Mouse (Mus musculus): ENCODE data around the gene Gm45208. TPM values are rescaled to one million over a fixed set of nuclear protein-coding genes. Genes with fewer than 3 reads are reported as not detected.

Gene Gm45208
- polyA plus RNA-seq, 1 experiment, result 0.22 TPM

DNA sequence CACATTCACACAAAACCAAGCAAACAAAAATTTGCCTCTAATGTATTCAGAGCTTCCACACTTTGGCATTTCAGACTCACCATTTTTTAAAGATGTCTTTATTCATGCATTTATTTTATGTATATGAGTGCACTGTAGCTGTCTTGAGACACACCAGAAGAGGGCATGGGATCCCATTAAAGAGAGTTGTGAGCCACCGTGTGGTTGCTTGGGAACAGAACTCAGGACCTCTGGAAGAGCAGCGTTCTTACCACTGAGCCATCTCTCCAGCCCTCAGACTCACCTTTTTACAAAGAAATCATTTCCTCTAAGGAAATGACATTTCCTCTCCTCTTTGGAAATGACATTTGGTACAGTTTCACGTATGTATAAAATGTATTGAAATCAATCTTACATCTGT lies 43.1 kb upstream of the Gm45208 start:
- H3ac ChIP-seq (ENCODE audit: control insufficient read depth, insufficient read length, low read depth), result no peak overlapping the region
- TF ChIP-seq MYOD1 (IDR thresholded peaks at IDR 0.05; ENCODE audit: control insufficient read depth, insufficient read length, low read depth) (no peak), MAX (IDR thresholded peaks at IDR 0.05) (no peak), MYOG (IDR thresholded peaks at IDR 0.05; ENCODE audit: control insufficient read depth, extremely low read depth, insufficient read length) (no peak), USF1 (IDR thresholded peaks at IDR 0.05; ENCODE audit: low read depth) (no peak), CTCF (IDR thresholded peaks at IDR 0.05; ENCODE audit: control insufficient read depth, insufficient read depth, insufficient read length) (no peak), CEBPB (IDR thresholded peaks at IDR 0.05; ENCODE audit: low read depth) (no peak), FOSL1 (IDR thresholded peaks at IDR 0.05; ENCODE audit: insufficient read depth, low read length, poor library complexity, severe bottlenecking) (no peak)
- no peak overlapping the region for H3K4me3 ChIP-seq (ENCODE audit: insufficient read depth, poor library complexity, severe bottlenecking)
- no peaks in the 10 kb centered on the region for H3K27me3 ChIP-seq (ENCODE audit: control insufficient read depth, insufficient read depth, insufficient read length)
- no peaks in the 10 kb centered on the region for H3K79me3 ChIP-seq (ENCODE audit: low read depth)
- H3K79me2 ChIP-seq (ENCODE audit: control insufficient read depth, insufficient read depth), result no peaks in the 10 kb centered on the region
- no peaks in the 10 kb centered on the region for H3K36me3 ChIP-seq (ENCODE audit: control insufficient read depth, insufficient read depth)

DNA sequence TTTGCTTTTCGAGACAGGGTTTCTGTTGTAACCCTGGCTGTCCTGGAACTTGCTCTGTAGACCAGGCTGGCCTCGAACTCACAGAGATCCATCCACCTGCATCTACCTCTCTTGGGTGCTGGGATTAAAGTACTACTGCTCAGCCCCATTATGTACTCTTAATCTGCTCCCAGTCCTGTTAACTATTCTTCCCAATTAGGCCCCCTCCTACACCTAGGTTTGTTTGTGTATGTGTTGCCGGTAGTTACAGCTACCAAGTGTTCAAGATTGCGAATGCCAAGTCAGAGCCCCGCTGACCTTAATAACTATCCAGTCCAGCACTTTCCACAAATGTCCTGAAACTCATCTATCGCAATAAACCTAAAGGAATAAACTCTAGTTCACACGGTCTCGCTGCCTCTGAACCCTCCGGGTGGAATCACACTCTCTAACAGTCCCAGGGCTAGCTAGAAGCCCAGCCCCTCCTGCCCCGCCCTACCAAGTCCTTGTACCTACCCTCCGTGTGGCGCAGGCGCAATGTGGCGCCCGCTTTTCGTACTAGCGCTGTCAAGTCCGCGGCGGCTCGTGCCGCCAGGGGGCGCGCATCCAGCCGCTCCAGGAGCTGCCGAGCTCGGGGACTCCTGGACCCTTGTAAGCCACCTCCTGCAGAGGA lies 42.5 kb upstream of the Gm45208 start:
- no peaks in the 10 kb centered on the region for H3K79me3 ChIP-seq (ENCODE audit: low read depth)
- H3K4me3 ChIP-seq (ENCODE audit: insufficient read depth, poor library complexity, severe bottlenecking), result no peak overlapping the region
- TF ChIP-seq CTCF (IDR thresholded peaks at IDR 0.05; ENCODE audit: control insufficient read depth, insufficient read depth, insufficient read length), result peak; percentile 76
- no peak for TF ChIP-seq USF1 (IDR thresholded peaks at IDR 0.05; ENCODE audit: low read depth)
- no peaks in the 10 kb centered on the region for H3K36me3 ChIP-seq (ENCODE audit: control insufficient read depth, insufficient read depth)
- peak overlapping the region; percentile 12 for H3ac ChIP-seq (ENCODE audit: control insufficient read depth, insufficient read length, low read depth)
- no peaks in the 10 kb centered on the region for H3K79me2 ChIP-seq (ENCODE audit: control insufficient read depth, insufficient read depth)
- no peaks in the 10 kb centered on the region for H3K27me3 ChIP-seq (ENCODE audit: control insufficient read depth, insufficient read depth, insufficient read length)

DNA sequence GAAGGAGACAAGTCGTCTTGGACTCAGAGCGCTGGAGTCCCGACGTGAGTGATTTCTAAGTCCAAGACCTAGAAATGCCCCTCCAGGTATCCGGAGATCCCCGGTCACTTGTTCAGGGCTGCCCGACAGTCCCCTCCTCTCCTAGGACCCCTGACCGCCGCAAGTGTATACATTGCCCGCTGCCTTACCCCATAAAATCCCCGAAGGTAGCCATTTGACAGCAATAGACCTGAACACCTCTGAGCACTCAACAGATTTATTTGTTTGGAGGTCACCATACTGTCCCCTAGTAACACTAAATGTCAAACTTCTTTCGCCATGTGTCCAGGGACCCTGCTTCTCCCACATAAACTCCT lies 42.0 kb upstream of the Gm45208 start:
- H3K4me3 ChIP-seq (ENCODE audit: insufficient read depth, poor library complexity, severe bottlenecking), result peak overlapping the region; percentile 11
- H3K36me3 ChIP-seq (ENCODE audit: control insufficient read depth, insufficient read depth), result no peaks in the 10 kb centered on the region
- no peak for TF ChIP-seq USF1 (IDR thresholded peaks at IDR 0.05; ENCODE audit: low read depth)
- H3K79me2 ChIP-seq (ENCODE audit: control insufficient read depth, insufficient read depth), result no peaks in the 10 kb centered on the region
- no peak overlapping the region for H3ac ChIP-seq (ENCODE audit: control insufficient read depth, insufficient read length, low read depth)
- no peaks in the 10 kb centered on the region for H3K79me3 ChIP-seq (ENCODE audit: low read depth)
- no peaks in the 10 kb centered on the region for H3K27me3 ChIP-seq (ENCODE audit: control insufficient read depth, insufficient read depth, insufficient read length)

DNA sequence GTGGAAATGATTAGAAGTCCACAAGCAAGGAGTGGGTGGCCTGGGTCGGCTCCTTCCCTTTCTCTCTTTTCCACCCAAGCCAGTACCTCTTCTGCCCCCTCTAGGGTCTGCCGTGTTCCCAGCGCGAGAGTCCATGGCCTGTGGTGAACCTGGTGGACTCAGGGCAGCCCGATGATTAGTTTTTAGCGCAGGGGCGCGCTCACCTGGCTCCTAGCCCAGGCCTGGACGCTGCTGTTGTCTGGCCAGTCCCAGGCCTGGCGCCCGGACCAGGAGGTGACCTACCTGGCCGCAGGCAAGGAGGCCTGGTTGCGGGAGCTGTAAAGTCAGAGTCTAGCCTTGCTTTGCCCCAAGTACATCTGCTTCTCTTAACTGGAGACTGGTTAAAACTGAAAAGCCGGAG lies 41.2 kb upstream of the Gm45208 start, which contains the start of gene Magix:
Magix (minus strand) TSS at position 388 of the 400 bp plus-strand sequence.
- Histone ChIP-seq H3K79me3 (ENCODE audit: low read depth) (no peaks in the 10 kb centered on the region), H3K36me3 (ENCODE audit: control insufficient read depth, insufficient read depth) (no peaks in the 10 kb centered on the region), H3K4me3 (ENCODE audit: insufficient read depth, poor library complexity, severe bottlenecking) (peak within 1 kb of the TSS; percentile 11), H3K27me3 (ENCODE audit: control insufficient read depth, insufficient read depth, insufficient read length) (no peaks in the 10 kb centered on the region), H3K79me2 (ENCODE audit: control insufficient read depth, insufficient read depth) (no peaks in the 10 kb centered on the region), H3ac (ENCODE audit: control insufficient read depth, insufficient read length, low read depth) (no peak within 1 kb of the TSS)
- no peak for TF ChIP-seq MYOD1 (IDR thresholded peaks at IDR 0.05; ENCODE audit: control insufficient read depth, insufficient read length, low read depth)
- no peak for TF ChIP-seq USF1 (IDR thresholded peaks at IDR 0.05; ENCODE audit: low read depth)
- TF ChIP-seq CTCF (IDR thresholded peaks at IDR 0.05; ENCODE audit: control insufficient read depth, insufficient read depth, insufficient read length), result no peak
- TF ChIP-seq CEBPB (IDR thresholded peaks at IDR 0.05; ENCODE audit: low read depth), result no peak
- no peak for TF ChIP-seq MAX (IDR thresholded peaks at IDR 0.05)
- no peak for TF ChIP-seq MYOG (IDR thresholded peaks at IDR 0.05; ENCODE audit: control insufficient read depth, extremely low read depth, insufficient read length)
- no peak for TF ChIP-seq FOSL1 (IDR thresholded peaks at IDR 0.05; ENCODE audit: insufficient read depth, low read length, poor library complexity, severe bottlenecking)

DNA sequence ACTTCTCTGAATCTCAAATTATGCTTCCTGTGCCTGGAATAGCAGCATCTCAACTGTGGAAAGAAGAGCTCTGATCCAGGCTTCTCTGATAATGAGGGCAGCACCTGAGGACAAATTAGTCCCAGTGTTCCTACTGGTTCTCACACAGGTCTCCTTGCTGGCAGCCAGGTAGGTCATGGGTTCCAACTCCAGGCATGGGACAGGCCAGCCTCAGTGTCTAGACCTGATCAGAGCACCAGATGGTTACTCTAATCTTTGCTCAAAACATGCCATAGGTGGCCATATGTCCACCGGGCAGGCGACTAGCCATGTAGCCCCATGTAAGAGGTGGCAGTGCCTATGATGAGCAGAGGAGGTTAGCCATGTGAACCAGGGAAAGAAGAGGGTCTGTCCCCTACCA lies 33.7 kb upstream of the Gm45208 start:
- no peaks in the 10 kb centered on the region for H3K79me2 ChIP-seq (ENCODE audit: control insufficient read depth, insufficient read depth)
- H3K36me3 ChIP-seq (ENCODE audit: control insufficient read depth, insufficient read depth), result no peaks in the 10 kb centered on the region
- H3K4me3 ChIP-seq (ENCODE audit: insufficient read depth, poor library complexity, severe bottlenecking), result no peak overlapping the region
- TF ChIP-seq MAX (IDR thresholded peaks at IDR 0.05) (no peak), MYOD1 (IDR thresholded peaks at IDR 0.05; ENCODE audit: control insufficient read depth, insufficient read length, low read depth) (no peak)
- no peak overlapping the region for H3ac ChIP-seq (ENCODE audit: control insufficient read depth, insufficient read length, low read depth)
- peaks cover 4% of the 10 kb centered on the region for H3K27me3 ChIP-seq (ENCODE audit: control insufficient read depth, insufficient read depth, insufficient read length)
- no peaks in the 10 kb centered on the region for H3K79me3 ChIP-seq (ENCODE audit: low read depth)

DNA sequence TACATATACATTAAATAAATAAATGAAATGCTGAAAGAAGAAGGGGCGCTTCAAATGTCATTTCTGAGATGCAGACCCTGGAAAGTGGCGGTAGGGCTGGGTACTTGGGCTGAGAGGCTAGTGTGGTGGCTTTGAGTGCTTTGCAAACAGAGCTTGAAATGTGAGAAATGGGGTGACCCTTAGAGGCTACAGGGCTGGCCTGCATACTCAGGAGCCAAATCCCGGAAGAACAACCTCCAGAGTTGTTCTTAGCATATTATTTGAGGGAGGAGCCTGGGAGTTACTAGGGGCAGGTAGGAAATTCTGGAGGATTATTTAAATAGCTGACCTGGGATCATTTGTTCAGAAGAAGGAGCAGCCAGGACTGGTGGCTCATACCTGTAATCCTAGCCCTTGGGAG lies 31.6 kb upstream of the Gm45208 start:
- H3K79me2 ChIP-seq (ENCODE audit: control insufficient read depth, insufficient read depth), result no peaks in the 10 kb centered on the region
- no peaks in the 10 kb centered on the region for H3K79me3 ChIP-seq (ENCODE audit: low read depth)
- TF ChIP-seq CEBPB (IDR thresholded peaks at IDR 0.05; ENCODE audit: low read depth) (no peak), CTCF (IDR thresholded peaks at IDR 0.05; ENCODE audit: control insufficient read depth, insufficient read depth, insufficient read length) (no peak), MYOD1 (IDR thresholded peaks at IDR 0.05; ENCODE audit: control insufficient read depth, insufficient read length, low read depth) (no peak), MAX (IDR thresholded peaks at IDR 0.05) (no peak), USF1 (IDR thresholded peaks at IDR 0.05; ENCODE audit: low read depth) (no peak), MYOG (IDR thresholded peaks at IDR 0.05; ENCODE audit: control insufficient read depth, extremely low read depth, insufficient read length) (no peak), FOSL1 (IDR thresholded peaks at IDR 0.05; ENCODE audit: insufficient read depth, low read length, poor library complexity, severe bottlenecking) (no peak)
- H3K36me3 ChIP-seq (ENCODE audit: control insufficient read depth, insufficient read depth), result no peaks in the 10 kb centered on the region
- H3ac ChIP-seq (ENCODE audit: control insufficient read depth, insufficient read length, low read depth), result no peak overlapping the region
- no peak overlapping the region for H3K4me3 ChIP-seq (ENCODE audit: insufficient read depth, poor library complexity, severe bottlenecking)
- peaks cover 4% of the 10 kb centered on the region for H3K27me3 ChIP-seq (ENCODE audit: control insufficient read depth, insufficient read depth, insufficient read length)
